Mouse (Mus musculus): ENCODE data around the gene Il1rl2. TPM values are rescaled to one million over a fixed set of nuclear protein-coding genes. Genes with fewer than 3 reads are reported as not detected.

The Il1rl2 gene
- polyA plus RNA-seq, 1 experiment from 2014 or later: 3.2 TPM

GRCm38 (mm10) chr1:40384931-40385545, 60.6 kb downstream of the Il1rl2 start:
- H3K4me2 ChIP-seq (ENCODE audit: low read depth, low read length): no peak overlapping the region
- DNase-seq (ENCODE audit: low spot score): no peak
- H3K36me3 ChIP-seq (replicated peaks; ENCODE audit: control insufficient read depth, insufficient read depth, low read depth, low read length): no peaks in the 10 kb centered on the region
- no peak overlapping the region for H3K9ac ChIP-seq (replicated peaks; ENCODE audit: low read length)
- H3K4me1 ChIP-seq (ENCODE audit: control insufficient read depth, insufficient read depth, low read length): no peaks in the 10 kb centered on the region
- WGBS: 88% methylated on average over 8 of the region's 8 CpGs
- H3K27me3 ChIP-seq (ENCODE audit: control insufficient read depth, insufficient read depth, low read length): no peaks in the 10 kb centered on the region
- H3K4me3 ChIP-seq (ENCODE audit: low read depth, low read length): no peak overlapping the region
- H3K27ac ChIP-seq (replicated peaks; ENCODE audit: low read depth, low read length): no peak overlapping the region
- no peak for ATAC-seq (replicated peaks; ENCODE audit: insufficient number of reproducible peaks, low FRiP score, low TSS enrichment, low read depth)
- no peaks in the 10 kb centered on the region for H3K9me3 ChIP-seq (replicated peaks; ENCODE audit: control insufficient read depth, low read length)

GRCm38 (mm10) chr1:40391374-40391773, 67.0 kb downstream of the Il1rl2 start:
- no peak for ATAC-seq (replicated peaks; ENCODE audit: insufficient number of reproducible peaks, low FRiP score, low TSS enrichment, low read depth)

GRCm38 (mm10) chr1:40392535-40392934, 68.1 kb downstream of the Il1rl2 start:
- no peak for DNase-seq (ENCODE audit: low spot score)

More at GRCm38 (mm10) chr1:40391374-40391773, 67.0 kb downstream of the Il1rl2 start:
- H3K4me3 ChIP-seq (ENCODE audit: low read depth, low read length): no peak overlapping the region
- WGBS: 77% methylated on average over 3 of the region's 3 CpGs
- no peak for DNase-seq (ENCODE audit: low spot score)
- H3K9me3 ChIP-seq (replicated peaks; ENCODE audit: control insufficient read depth, low read length): no peaks in the 10 kb centered on the region
- H3K4me2 ChIP-seq (ENCODE audit: low read depth, low read length): no peak overlapping the region
- H3K27ac ChIP-seq (replicated peaks; ENCODE audit: low read depth, low read length): no peak overlapping the region
- no peak overlapping the region for H3K9ac ChIP-seq (replicated peaks; ENCODE audit: low read length)
- no peaks in the 10 kb centered on the region for H3K36me3 ChIP-seq (replicated peaks; ENCODE audit: control insufficient read depth, insufficient read depth, low read depth, low read length)
- no peaks in the 10 kb centered on the region for H3K4me1 ChIP-seq (ENCODE audit: control insufficient read depth, insufficient read depth, low read length)
- no peaks in the 10 kb centered on the region for H3K27me3 ChIP-seq (ENCODE audit: control insufficient read depth, insufficient read depth, low read length)

GRCm38 (mm10) chr1:40393214-40393613, 68.8 kb downstream of the Il1rl2 start:
- 87% methylated on average over 7 of the region's 7 CpGs for WGBS
- Histone ChIP-seq H3K27ac (replicated peaks; ENCODE audit: low read depth, low read length) (no peak overlapping the region), H3K27me3 (ENCODE audit: control insufficient read depth, insufficient read depth, low read length) (no peaks in the 10 kb centered on the region), H3K4me3 (ENCODE audit: low read depth, low read length) (no peak overlapping the region), H3K4me1 (ENCODE audit: control insufficient read depth, insufficient read depth, low read length) (no peaks in the 10 kb centered on the region), H3K36me3 (replicated peaks; ENCODE audit: control insufficient read depth, insufficient read depth, low read depth, low read length) (no peaks in the 10 kb centered on the region), H3K4me2 (ENCODE audit: low read depth, low read length) (no peak overlapping the region), H3K9me3 (replicated peaks; ENCODE audit: control insufficient read depth, low read length) (no peaks in the 10 kb centered on the region), H3K9ac (replicated peaks; ENCODE audit: low read length) (no peak overlapping the region)
- ATAC-seq (replicated peaks; ENCODE audit: insufficient number of reproducible peaks, low FRiP score, low TSS enrichment, low read depth) (no peak), DNase-seq (ENCODE audit: low spot score) (no peak)

More at GRCm38 (mm10) chr1:40392535-40392934, 68.1 kb downstream of the Il1rl2 start:
- Histone ChIP-seq H3K4me2 (ENCODE audit: low read depth, low read length) (no peak overlapping the region), H3K27me3 (ENCODE audit: control insufficient read depth, insufficient read depth, low read length) (no peaks in the 10 kb centered on the region), H3K4me1 (ENCODE audit: control insufficient read depth, insufficient read depth, low read length) (no peaks in the 10 kb centered on the region), H3K9ac (replicated peaks; ENCODE audit: low read length) (no peak overlapping the region), H3K36me3 (replicated peaks; ENCODE audit: control insufficient read depth, insufficient read depth, low read depth, low read length) (no peaks in the 10 kb centered on the region), H3K27ac (replicated peaks; ENCODE audit: low read depth, low read length) (no peak overlapping the region), H3K4me3 (ENCODE audit: low read depth, low read length) (no peak overlapping the region), H3K9me3 (replicated peaks; ENCODE audit: control insufficient read depth, low read length) (no peaks in the 10 kb centered on the region)
- WGBS: 85% methylated on average over 6 of the region's 6 CpGs
- no peak for ATAC-seq (replicated peaks; ENCODE audit: insufficient number of reproducible peaks, low FRiP score, low TSS enrichment, low read depth)

- H3K27ac ChIP-seq (replicated peaks; ENCODE audit: low read depth, low read length): no peak overlapping the region
- no peak overlapping the region for H3K4me2 ChIP-seq (ENCODE audit: low read depth, low read length)
- H3K4me3 ChIP-seq (ENCODE audit: low read depth, low read length): no peak overlapping the region
- H3K4me1 ChIP-seq (ENCODE audit: control insufficient read depth, insufficient read depth, low read length): no peaks in the 10 kb centered on the region
- H3K27me3 ChIP-seq (ENCODE audit: control insufficient read depth, insufficient read depth, low read length): no peaks in the 10 kb centered on the region
- DNase-seq (ENCODE audit: low spot score) (no peak), ATAC-seq (replicated peaks; ENCODE audit: insufficient number of reproducible peaks, low FRiP score, low TSS enrichment, low read depth) (no peak)
- no peak overlapping the region for H3K9ac ChIP-seq (replicated peaks; ENCODE audit: low read length)
- 95% methylated on average over 6 of the region's 6 CpGs for WGBS
- no peaks in the 10 kb centered on the region for H3K9me3 ChIP-seq (replicated peaks; ENCODE audit: control insufficient read depth, low read length)
- no peaks in the 10 kb centered on the region for H3K36me3 ChIP-seq (replicated peaks; ENCODE audit: control insufficient read depth, insufficient read depth, low read depth, low read length)
Observed at GRCm38 (mm10) chr1:40399639-40400038, 75.2 kb downstream of the Il1rl2 start.

GRCm38 (mm10) chr1:40404682-40405081, 80.3 kb downstream of the Il1rl2 start:
- no peaks in the 10 kb centered on the region for H3K9me3 ChIP-seq (replicated peaks; ENCODE audit: control insufficient read depth, low read length)
- DNase-seq (ENCODE audit: low spot score): no peak
- no peak overlapping the region for H3K4me3 ChIP-seq (ENCODE audit: low read depth, low read length)
- H3K27ac ChIP-seq (replicated peaks; ENCODE audit: low read depth, low read length): no peak overlapping the region
- no peak overlapping the region for H3K9ac ChIP-seq (replicated peaks; ENCODE audit: low read length)
- H3K4me1 ChIP-seq (ENCODE audit: control insufficient read depth, insufficient read depth, low read length): no peaks in the 10 kb centered on the region
- 85% methylated on average over 7 of the region's 7 CpGs for WGBS
- H3K27me3 ChIP-seq (ENCODE audit: control insufficient read depth, insufficient read depth, low read length): no peaks in the 10 kb centered on the region
- no peaks in the 10 kb centered on the region for H3K36me3 ChIP-seq (replicated peaks; ENCODE audit: control insufficient read depth, insufficient read depth, low read depth, low read length)
- no peak overlapping the region for H3K4me2 ChIP-seq (ENCODE audit: low read depth, low read length)
- ATAC-seq (replicated peaks; ENCODE audit: insufficient number of reproducible peaks, low FRiP score, low TSS enrichment, low read depth): no peak

GRCm38 (mm10) chr1:40409882-40410281, 85.5 kb downstream of the Il1rl2 start:
- Histone ChIP-seq H3K4me3 (ENCODE audit: low read depth, low read length) (no peak overlapping the region), H3K4me1 (ENCODE audit: control insufficient read depth, insufficient read depth, low read length) (no peaks in the 10 kb centered on the region), H3K4me2 (ENCODE audit: low read depth, low read length) (no peak overlapping the region), H3K9me3 (replicated peaks; ENCODE audit: control insufficient read depth, low read length) (no peaks in the 10 kb centered on the region), H3K27me3 (ENCODE audit: control insufficient read depth, insufficient read depth, low read length) (no peaks in the 10 kb centered on the region), H3K9ac (replicated peaks; ENCODE audit: low read length) (no peak overlapping the region), H3K36me3 (replicated peaks; ENCODE audit: control insufficient read depth, insufficient read depth, low read depth, low read length) (no peaks in the 10 kb centered on the region), H3K27ac (replicated peaks; ENCODE audit: low read depth, low read length) (no peak overlapping the region)
- 50% methylated on average over 1 of the region's 1 CpGs for WGBS
- no peak for DNase-seq (ENCODE audit: low spot score)
- ATAC-seq (replicated peaks; ENCODE audit: insufficient number of reproducible peaks, low FRiP score, low TSS enrichment, low read depth): no peak

- Histone ChIP-seq H3K27me3 (ENCODE audit: control insufficient read depth, insufficient read depth, low read length) (no peaks in the 10 kb centered on the region), H3K27ac (replicated peaks; ENCODE audit: low read depth, low read length) (no peak overlapping the region), H3K9ac (replicated peaks; ENCODE audit: low read length) (no peak overlapping the region), H3K36me3 (replicated peaks; ENCODE audit: control insufficient read depth, insufficient read depth, low read depth, low read length) (no peaks in the 10 kb centered on the region), H3K4me2 (ENCODE audit: low read depth, low read length) (no peak overlapping the region), H3K4me1 (ENCODE audit: control insufficient read depth, insufficient read depth, low read length) (no peaks in the 10 kb centered on the region), H3K4me3 (ENCODE audit: low read depth, low read length) (no peak overlapping the region), H3K9me3 (replicated peaks; ENCODE audit: control insufficient read depth, low read length) (no peaks in the 10 kb centered on the region)
- DNase-seq (ENCODE audit: low spot score): no peak
- ATAC-seq (replicated peaks; ENCODE audit: insufficient number of reproducible peaks, low FRiP score, low TSS enrichment, low read depth): no peak
- WGBS: 90% methylated on average over 1 of the region's 1 CpGs
Observed at GRCm38 (mm10) chr1:40413039-40413438, 88.6 kb downstream of the Il1rl2 start.
